Mouse (Mus musculus) T-helper 2 cell (primary cell): ENCODE data around the gene Phc2.
"Not testable (repeated sequence)": the region's sequence is repeated elsewhere in the genome, so short reads cannot be mapped to it uniquely, and the experiment has no call there.

Source experiments
- in situ Hi-C: fragments of 300-600 bp; cut with MboI, MseI; formaldehyde crosslinking; loops from one replicate; pipeline ENCODE4 v1.15.1; 2025; ENCODE audit warnings: high pct_unique_total_duplicates

The Phc2 gene

DNA sequence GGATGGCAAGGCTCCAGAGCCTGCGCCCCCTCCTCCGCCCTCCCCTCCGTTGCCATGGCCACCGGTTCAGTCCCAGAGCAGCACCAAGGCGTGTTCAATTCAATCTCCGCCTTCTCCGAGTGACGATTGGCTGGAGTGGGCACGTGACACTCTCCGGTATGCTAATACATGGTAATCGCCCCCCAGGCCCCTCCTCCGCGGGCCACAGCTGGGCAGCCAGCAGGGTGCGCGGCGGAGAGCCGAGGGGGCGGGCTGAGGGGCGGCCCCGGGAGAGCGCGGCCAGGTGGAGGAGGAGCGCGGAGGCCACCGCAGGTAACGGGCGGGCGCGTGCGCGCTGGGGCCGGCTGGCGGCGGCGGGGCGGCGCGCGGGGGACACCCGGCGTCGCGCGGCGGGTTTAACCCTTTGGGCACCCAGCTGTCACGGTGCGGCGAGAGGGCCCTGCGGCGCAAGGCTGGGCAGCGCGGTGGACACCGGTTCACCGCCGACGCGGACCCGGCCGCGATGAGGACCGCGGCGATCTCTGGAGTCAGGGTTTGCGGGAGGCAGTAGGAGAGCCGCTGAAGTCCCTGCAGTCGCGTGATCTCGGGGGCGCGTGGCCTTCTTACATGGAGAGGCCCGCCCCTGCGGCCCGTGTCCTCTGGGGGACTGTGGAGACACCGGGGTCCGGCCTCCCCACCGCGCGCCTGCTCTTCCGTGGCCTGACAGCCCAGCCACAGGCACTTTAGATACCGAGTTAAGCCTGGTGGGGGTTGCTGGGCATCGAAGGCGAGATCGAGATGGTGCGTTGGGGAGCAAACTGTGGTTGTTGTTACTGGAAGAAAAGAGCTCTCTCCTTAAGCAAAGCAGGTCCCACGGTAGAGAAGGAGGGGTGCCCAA, at the start of gene Phc2:
TSS of gene Phc2 (plus strand) at position 198 of the 877 bp plus-strand sequence.
- in situ Hi-C loops = no loop called here

DNA sequence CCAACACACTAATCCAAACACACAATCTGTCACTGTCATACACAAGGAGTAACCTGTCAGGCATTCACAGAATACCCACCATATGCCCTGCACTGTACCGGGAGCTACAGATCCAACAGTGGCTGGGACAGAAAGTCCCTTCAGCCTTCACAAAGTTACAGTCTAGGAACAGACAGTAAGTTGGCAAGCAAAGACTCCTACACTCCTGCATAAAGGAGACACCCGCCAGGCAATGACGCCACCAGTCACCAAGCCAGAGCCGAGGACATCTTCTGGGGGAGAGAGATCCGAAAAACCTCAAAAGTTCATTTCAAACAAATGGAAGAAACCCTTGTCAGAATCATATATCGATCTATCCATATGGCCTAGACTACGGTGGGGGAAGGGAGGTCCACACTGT, 47.9 kb upstream of the Phc2 start:
- in situ Hi-C loops = no loop called here

DNA sequence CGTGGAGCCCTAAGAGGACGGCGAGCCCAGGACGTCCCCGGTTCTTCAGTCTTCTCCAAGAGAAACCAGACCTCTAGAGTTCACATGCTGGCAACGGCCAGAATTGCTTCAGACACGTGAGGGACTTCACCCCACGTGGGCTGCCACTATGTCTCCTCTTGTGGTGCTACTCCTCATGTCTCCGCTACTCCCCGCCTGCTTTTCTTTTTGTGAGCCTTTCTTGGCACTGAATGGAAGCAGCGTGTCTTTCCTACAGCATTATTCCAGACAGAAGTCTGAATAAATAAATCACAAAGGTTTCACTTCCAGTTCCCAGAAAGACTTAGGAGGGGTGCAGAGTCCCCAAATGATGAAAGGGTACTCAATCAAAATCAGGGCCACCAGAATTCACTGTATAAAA, 46.8 kb upstream of the Phc2 start:
- in situ Hi-C loops = no loop called here

GRCm38 (mm10) chr4:128609276-128609924, 45.1 kb upstream of the Phc2 start:
- in situ Hi-C loops = no loop called here

GRCm38 (mm10) chr4:128609925-128610402, 44.5 kb upstream of the Phc2 start, which contains the start of gene Zscan20:
Gene Zscan20, minus strand, starts transcription at chr4:128610098.
- in situ Hi-C loops = no loop called here

GRCm38 (mm10) chr4:128610706-128611105, 43.8 kb upstream of the Phc2 start:
- in situ Hi-C loops = no loop called here

DNA sequence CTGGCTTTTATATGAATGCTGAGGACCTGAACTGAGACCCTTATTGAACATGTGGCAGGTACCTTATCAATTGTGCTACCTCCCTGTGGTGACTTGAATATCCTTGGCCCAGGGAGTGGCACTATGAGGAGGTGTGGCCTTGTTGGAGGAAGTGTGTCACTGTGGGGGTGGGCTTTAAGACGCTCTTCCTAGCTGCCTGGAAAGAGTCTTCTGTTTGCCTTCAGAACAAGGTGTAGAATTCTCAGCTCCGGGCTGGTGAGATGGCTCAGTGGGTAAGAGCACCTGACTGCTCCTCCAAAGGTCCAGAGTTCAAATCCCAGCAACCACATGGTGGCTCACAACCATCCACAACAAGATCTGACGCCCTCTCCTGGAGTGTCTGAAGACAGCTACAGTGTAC, 42.8 kb upstream of the Phc2 start:
- in situ Hi-C loops = not testable (repeated sequence)

DNA sequence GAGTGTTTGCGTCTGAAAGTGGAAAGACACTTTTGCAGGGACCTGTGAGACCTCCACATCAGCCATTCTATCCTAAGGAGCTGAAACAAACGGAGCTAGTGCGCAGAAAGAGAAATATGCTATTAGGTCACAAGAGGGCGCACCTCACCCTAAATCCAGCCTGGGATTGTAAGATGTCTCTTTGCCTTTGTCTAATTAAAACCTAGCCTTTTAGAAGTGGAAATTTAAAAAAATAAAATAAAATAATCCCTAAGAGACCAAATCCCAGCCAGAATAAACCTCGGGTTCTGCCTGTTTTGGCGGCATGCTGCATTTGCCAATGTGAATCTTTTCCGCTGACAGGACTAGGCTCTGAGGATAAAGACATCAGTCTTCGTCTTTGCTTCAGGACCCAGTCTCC, 41.2 kb upstream of the Phc2 start:
- in situ Hi-C loops = no loop called here

- in situ Hi-C loops = loop anchor here (5.0 kb wide), 1 partner anchor 97 kb away; no protein-coding TSS in a partner anchor
Observed at GRCm38 (mm10) chr4:128615761-128616160, 38.7 kb upstream of the Phc2 start.

GRCm38 (mm10) chr4:128617363-128618120, 37.0 kb upstream of the Phc2 start:
- in situ Hi-C loops = loop anchor here (5.0 kb wide), 1 partner anchor 95 kb away; no protein-coding TSS in a partner anchor

DNA sequence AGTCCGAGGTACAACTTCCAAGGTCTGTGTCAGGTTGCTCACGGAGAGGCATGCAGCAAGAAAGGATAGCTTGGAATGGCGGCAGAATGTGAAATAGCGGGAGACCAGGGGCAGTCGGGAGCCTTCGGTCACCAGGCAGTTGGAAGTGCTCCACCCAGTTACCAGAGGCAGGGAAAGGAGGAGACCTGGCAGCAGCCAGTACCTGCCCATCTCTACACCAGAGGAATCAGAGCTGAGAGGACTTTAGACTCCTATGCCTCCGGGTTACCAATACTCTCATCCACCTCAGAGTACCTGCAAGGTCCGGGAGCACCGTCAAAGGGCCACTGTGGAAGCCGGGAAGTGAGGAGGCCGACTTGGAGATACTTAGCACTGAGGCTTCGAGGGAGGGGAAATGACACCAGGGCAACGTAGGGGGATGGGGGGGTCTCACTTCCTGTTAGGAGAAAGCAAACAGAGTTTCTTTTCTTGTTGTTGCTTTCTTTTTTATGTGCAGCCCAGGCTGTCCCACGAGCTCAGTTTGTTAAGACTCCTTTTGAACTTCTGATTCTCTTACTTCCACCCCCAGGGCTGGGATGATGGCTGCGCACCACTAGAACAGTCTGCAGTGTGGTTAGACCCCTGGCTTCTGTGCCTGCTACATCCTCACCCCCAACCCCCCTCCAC, 36.1 kb upstream of the Phc2 start, which contains the start of gene Tlr12:
TSS of gene Tlr12 (minus strand) at position 374 of the 666 bp plus-strand sequence.
- in situ Hi-C loops = loop anchor here (5.0 kb wide), 1 partner anchor 94 kb away; no protein-coding TSS in a partner anchor

GRCm38 (mm10) chr4:128618963-128619362, 35.5 kb upstream of the Phc2 start:
- in situ Hi-C loops = loop anchor here (5.0 kb wide), 1 partner anchor 93 kb away; no protein-coding TSS in a partner anchor

DNA sequence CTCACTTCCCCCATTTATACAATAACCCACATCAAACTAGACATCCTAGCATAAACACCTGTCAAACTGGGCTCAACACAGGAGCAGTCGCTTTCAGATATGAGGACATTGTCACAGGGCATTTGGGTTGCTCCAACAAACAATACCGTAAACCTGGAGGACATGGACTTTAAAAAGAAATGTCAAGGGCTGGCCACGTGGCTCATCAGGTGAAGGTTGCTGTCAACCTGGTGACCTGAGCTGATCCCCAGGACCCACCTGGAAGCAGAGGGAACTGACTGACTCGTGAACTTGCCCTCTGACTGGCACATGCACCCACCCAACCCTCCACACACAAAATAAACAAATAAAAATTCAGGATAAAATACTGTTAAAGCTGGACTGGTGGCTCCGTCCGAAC, 33.9 kb upstream of the Phc2 start:
- in situ Hi-C loops = no loop called here

DNA sequence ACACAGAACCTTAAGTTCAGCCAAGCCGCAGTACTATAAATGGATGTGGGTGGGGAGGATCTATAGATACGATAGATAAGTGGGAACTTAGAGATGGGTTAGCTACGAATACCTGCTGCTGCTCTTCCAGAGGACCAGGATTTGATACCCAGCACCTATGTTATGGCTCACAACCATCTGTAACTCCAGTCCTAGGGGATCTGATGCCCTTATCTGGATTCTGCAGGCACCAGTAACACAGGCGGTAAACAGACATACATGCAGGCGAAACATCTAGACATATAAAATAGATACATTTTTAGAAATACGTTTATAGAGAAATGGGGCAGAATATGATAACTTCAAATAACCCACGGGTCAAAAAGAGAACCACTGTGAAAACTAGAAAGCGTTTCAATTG, 33.4 kb upstream of the Phc2 start:
- in situ Hi-C loops = no loop called here

DNA sequence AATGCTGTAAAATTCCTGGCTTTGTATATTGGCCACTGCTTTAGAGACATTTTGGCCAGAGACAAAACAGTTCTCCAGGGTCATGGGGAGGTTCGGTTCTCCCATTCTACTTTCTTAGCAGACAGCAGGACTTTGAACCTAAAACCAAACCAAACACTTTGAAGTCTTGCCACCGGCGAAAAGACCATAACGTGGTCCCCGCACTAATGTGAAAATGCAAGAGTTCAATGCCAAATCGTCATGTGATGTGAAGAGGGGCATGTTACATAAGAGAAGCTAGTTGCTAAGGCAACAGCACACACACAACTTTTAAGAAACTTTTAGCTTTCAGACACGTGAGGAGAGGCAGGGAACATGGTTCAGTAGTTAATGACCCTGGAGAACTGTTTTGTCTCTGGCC, 19.1 kb upstream of the Phc2 start:
- in situ Hi-C loops = no loop called here

DNA sequence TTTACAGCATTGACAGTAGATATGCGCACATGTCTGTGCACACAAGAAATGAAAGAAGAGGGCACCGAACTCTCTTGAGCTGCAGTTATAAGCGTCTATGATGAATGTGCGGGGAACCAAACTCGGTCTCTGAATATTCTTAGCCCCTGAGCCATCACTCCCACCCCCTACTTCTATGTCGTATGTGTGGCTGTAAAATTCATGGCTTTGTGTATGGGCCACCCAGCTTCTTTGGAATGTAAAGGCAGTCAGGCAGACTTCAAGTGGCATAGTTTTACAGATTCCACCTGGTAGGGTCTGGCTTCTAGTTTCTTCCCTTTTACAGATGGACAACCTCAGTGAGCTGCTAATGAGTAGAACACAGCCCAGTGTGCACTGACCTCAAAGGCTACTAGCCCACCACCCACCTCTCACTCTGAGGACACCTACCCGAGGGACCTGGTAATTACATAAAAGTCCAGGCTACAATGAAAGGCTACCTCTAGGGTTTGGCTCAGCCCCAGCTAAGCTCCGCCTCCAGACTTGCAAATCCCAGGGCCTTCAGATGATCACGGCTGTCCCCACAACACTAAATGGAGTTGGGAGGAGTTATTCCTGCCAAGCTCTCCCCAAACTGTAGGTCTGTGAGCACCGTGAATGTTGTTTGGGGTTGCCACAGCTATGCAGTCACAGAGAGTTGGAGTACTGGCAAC, 18.5 kb upstream of the Phc2 start:
- in situ Hi-C loops = no loop called here

GRCm38 (mm10) chr4:128637250-128637649, 17.3 kb upstream of the Phc2 start:
- in situ Hi-C loops = no loop called here

DNA sequence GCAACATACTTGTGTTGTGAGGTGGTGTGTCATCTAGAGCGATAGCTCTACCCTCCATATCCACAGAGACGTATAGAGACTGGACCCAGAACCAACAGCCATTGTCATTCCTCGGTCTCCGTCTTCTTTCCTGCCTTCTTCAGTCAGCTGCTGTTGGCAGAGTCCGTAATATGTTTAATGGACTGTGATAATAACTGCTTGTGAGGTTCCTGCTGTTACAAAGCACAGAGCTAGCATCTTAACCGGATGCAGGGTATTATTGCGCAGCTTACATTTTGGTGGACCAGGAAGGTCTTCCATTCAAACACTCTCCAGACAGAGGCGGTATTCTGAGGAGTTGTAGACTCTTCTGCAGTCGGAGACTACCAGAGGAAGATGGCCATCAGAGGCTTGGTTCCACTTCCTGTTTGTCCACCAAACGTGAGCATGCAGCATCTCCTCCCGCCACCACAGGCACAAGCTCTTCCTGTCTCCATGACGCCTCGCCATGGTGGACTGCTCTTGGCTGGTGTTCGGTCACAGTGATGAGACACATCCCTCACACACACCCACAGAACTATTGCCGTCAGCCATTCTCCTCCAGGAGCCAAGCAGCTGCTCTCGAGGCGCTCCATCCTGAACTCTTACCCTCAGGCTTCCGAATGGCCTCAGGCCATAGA, 16.1 kb upstream of the Phc2 start:
- in situ Hi-C loops = no loop called here

- in situ Hi-C loops = no loop called here
Observed at GRCm38 (mm10) chr4:128641766-128642717, 12.5 kb upstream of the Phc2 start.
